Mouse (Mus musculus): Measurements from ENCODE around the gene Cilp.
A peak's percentile ranks its signal among the peaks of the same experiment; 100 is the strongest.

DNA sequence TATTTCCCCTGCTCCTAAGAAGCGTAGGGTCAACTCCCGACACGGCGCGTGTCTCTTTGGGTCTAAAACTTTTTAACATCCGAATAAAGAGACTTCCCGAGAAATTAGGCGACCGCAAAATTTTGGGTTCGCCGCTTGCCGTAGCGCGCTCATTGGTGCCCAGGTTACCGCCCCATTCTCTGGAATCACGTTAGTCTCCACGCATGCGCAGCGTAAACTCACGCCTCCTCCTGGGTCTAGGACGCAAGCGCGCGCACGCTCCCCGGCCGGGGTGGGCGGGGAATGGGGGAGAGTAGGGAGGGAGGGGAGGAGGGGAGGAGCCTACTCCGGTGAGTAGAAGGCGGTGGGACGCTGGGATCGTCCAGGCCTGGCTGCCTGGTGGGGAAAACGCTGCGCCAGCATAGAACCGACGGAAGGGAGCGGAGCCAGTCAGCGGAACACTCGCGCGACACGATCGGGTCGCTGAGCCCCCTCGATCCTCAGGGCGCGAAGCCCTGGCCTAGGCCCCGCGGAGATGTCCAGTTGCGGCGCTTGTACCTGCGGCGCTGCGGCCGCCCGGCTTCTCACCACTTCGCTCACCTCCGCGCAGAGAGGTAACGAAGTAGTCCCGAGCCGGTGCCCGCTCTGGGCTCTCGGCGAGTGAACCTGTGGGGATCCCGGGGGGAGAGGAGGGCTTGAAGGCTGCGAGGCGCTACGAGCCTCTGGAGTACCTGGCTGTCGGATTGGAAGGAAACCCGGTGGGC, 29.2 kb downstream of the Cilp start, which contains the start of gene Clpx:
- TF ChIP-seq CTCF (IDR thresholded peaks at IDR 0.05; ENCODE audit: insufficient read depth, low read length): no peak
- TF ChIP-seq POLR2A (IDR thresholded peaks at IDR 0.05; ENCODE audit: borderline replicate concordance, extremely low read depth, low read depth, low read length): peak; percentile 92

Data from lung, adult 2 months (tissue).